Mouse (Mus musculus): Measurements from ENCODE around the gene Gm2000. TPM values are rescaled to one million over a fixed set of nuclear protein-coding genes. Genes with fewer than 3 reads are reported as not detected.

Gm2000 gene
- total RNA-seq (2023): 1,000 to 10,000 TPM; 1,169 to 1,204 TPM

DNA sequence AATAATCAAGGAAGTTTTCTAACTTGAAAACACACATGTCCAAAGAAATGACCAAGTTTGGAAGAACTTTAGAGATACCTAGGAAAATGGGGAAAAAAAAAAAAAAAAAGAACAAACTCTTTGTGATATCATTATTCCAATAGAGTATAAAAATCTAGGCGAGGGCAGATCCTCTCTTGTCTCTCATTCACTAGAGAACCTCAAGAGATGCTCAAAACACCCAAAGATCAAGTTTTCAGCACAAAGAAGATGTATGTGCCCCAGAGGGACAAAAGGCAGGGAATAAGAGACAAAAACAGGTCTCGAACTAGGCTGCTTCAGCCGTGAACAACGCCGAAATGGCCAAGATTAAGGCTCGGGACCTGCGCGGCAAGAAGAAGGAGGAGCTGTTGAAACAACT is at the start of gene Gm2000:
TSS of gene Gm2000 (plus strand) at position 301 of the 400 bp plus-strand sequence.

Other genes starting within 250 kb of the Gm2000 start
- gene Fam163a, start 161.0 kb upstream of the Gm2000 start, total RNA-seq (2023): not detected
- gene Tdrd5, start 62.4 kb upstream of the Gm2000 start, total RNA-seq (2023): not detected
- gene Nphs2, start 55.3 kb upstream of the Gm2000 start, total RNA-seq (2023): not detected
- under 1 TPM in 1 of 2 experiments, not detected in 1; 0.96 TPM for gene Axdnd1, start 55.1 kb downstream of the Gm2000 start, total RNA-seq (2023)
- gene Soat1, start 108.3 kb downstream of the Gm2000 start, total RNA-seq (2023): 10 to 100 TPM; 81.4 to 87.0 TPM
- 10 to 100 TPM; 29.7 to 42.8 TPM for gene Gm10031, start 158.0 kb downstream of the Gm2000 start, total RNA-seq (2023)
- gene Abl2, start 192.7 kb downstream of the Gm2000 start, total RNA-seq (2023): 10 to 100 TPM; 57.2 to 64.7 TPM